Mouse (Mus musculus) liver, adult 2 months (tissue): ENCODE data around the gene Degs1. TPM values are rescaled to one million over a fixed set of nuclear protein-coding genes. Genes with fewer than 3 reads are reported as not detected.
"Not testable (repeated sequence)": the region's sequence is repeated elsewhere in the genome, so short reads cannot be mapped to it uniquely, and the experiment has no call there.

ENCODE experiments used
- DNase-seq: peaks from one replicate; pipeline ENCODE4 v3.0.0-alpha.2; 2011; ENCODE audit warnings: low read depth, low spot score; ENCODE audit errors: extremely low read depth
- H3K27ac ChIP-seq: fragments of 200-500 bp; replicated peaks from 2 replicates; pipeline ENCODE4 v1.5.1; 2012; ENCODE audit warnings: low read depth, mild to moderate bottlenecking, control low read depth, inconsistent platforms, low read length; ENCODE audit not compliant: insufficient read depth
- H3K27me3 ChIP-seq: fragments of 200-500 bp; 2 replicates; pipeline ENCODE4 v1.6.1; 2012; ENCODE audit warnings: mild to moderate bottlenecking, moderate library complexity, low read length, inconsistent platforms; ENCODE audit not compliant: control insufficient read depth, insufficient read depth
- H3K36me3 ChIP-seq: fragments of 200-500 bp; 2 replicates; pipeline ENCODE4 v1.6.1; 2012; ENCODE audit warnings: low read length, inconsistent platforms; ENCODE audit not compliant: control insufficient read depth, insufficient read depth
- H3K4me1 ChIP-seq: fragments of 200-500 bp; 2 replicates; pipeline ENCODE4 v1.6.1; 2011; ENCODE audit warnings: low read length; ENCODE audit not compliant: control insufficient read depth, insufficient read depth
- H3K4me3 ChIP-seq: fragments of 200-500 bp; 2 replicates; pipeline ENCODE4 v1.5.1; 2011; ENCODE audit warnings: low read depth, mild to moderate bottlenecking, control low read depth, low read length, moderate library complexity; ENCODE audit not compliant: insufficient read depth
- H3K79me2 ChIP-seq: fragments of 200-500 bp; 2 replicates; pipeline ENCODE4 v1.6.1; 2012; ENCODE audit warnings: inconsistent platforms, mild to moderate bottlenecking, low read length, moderate library complexity; ENCODE audit not compliant: control insufficient read depth, insufficient read depth
- H3K9ac ChIP-seq: fragments of 200-500 bp; 2 replicates; pipeline ENCODE4 v1.6.1; 2012; ENCODE audit warnings: low read depth, mild to moderate bottlenecking, control low read depth, inconsistent platforms, low read length
- CTCF ChIP-seq: fragments of 200-500 bp; IDR thresholded peaks from 2 replicates; pipeline ENCODE4 v1.5.1; 2011; ENCODE audit warnings: low read depth, low read length, control low read depth
- POLR2A ChIP-seq: fragments of 200-500 bp; IDR thresholded peaks from 2 replicates; pipeline ENCODE4 v1.6.1; 2011; ENCODE audit warnings: low read length, control low read depth; ENCODE audit not compliant: insufficient read depth; ENCODE audit errors: extremely low read depth
- WGBS: fragments of 180-500 bp; shearing (Covaris S2); methylation state at CpG from one replicate; pipeline ENCODE4 v1.1.7; 2018; 5-methylcytosine and 5-hydroxymethylcytosine counted together
- polyA plus RNA-seq: library from polyadenylated mRNA; depleted of rRNA; stranded (reverse); fragments of >200 nt; gene quantifications from 2 replicates; pipeline ENCODE4 v1.2.3, GENCODE M21; 2012
- total RNA-seq: library from RNA; depleted of rRNA; stranded (reverse); fragments of >200 nt; gene quantifications from 2 replicates; pipeline ENCODE4 v1.2.3, GENCODE M21; 2014

Gene Degs1
- total and polyA plus RNA-seq, 2 experiments, result 49.3 to 57.4 TPM

- H3K27me3 ChIP-seq, result no peaks in the 10 kb centered on the region
- DNase-seq, result no peak
- H3K27ac ChIP-seq, result no peak overlapping the region
- TF ChIP-seq POLR2A (no peak), CTCF (no peak)
- H3K4me3 ChIP-seq, result no peak overlapping the region
- WGBS, result 94% methylated on average over 3 of the region's 3 CpGs
- no peaks in the 10 kb centered on the region for H3K79me2 ChIP-seq
- H3K9ac ChIP-seq, result no peak overlapping the region
- H3K36me3 ChIP-seq, result no peaks in the 10 kb centered on the region
- no peaks in the 10 kb centered on the region for H3K4me1 ChIP-seq
Measured at GRCm38 (mm10) chr1:182297246-182297645, 14.6 kb upstream of the Degs1 start.

GRCm38 (mm10) chr1:182296816-182297215 lies 14.2 kb upstream of the Degs1 start:
- no peaks in the 10 kb centered on the region for H3K36me3 ChIP-seq
- TF ChIP-seq CTCF (no peak), POLR2A (no peak)
- no peak for DNase-seq
- no peak overlapping the region for H3K4me3 ChIP-seq
- no peaks in the 10 kb centered on the region for H3K4me1 ChIP-seq
- 90% methylated on average over 6 of the region's 6 CpGs for WGBS
- H3K79me2 ChIP-seq, result no peaks in the 10 kb centered on the region
- no peak overlapping the region for H3K27ac ChIP-seq
- H3K9ac ChIP-seq, result no peak overlapping the region
- H3K27me3 ChIP-seq, result no peaks in the 10 kb centered on the region

GRCm38 (mm10) chr1:182296141-182296540 lies 13.5 kb upstream of the Degs1 start:
- H3K27me3 ChIP-seq, result no peaks in the 10 kb centered on the region
- no peak for DNase-seq
- TF ChIP-seq CTCF (no peak), POLR2A (no peak)
- no peaks in the 10 kb centered on the region for H3K79me2 ChIP-seq
- WGBS, result 90% methylated on average over 6 of the region's 6 CpGs
- H3K27ac ChIP-seq, result no peak overlapping the region
- H3K4me3 ChIP-seq, result no peak overlapping the region
- H3K9ac ChIP-seq, result no peak overlapping the region
- no peaks in the 10 kb centered on the region for H3K4me1 ChIP-seq
- no peaks in the 10 kb centered on the region for H3K36me3 ChIP-seq

- Histone ChIP-seq H3K79me2 (no peaks in the 10 kb centered on the region), H3K4me1 (no peaks in the 10 kb centered on the region), H3K36me3 (no peaks in the 10 kb centered on the region), H3K27ac (no peak overlapping the region), H3K27me3 (no peaks in the 10 kb centered on the region), H3K4me3 (no peak overlapping the region), H3K9ac (no peak overlapping the region)
- no peak for DNase-seq
- TF ChIP-seq CTCF, result no peak
- TF ChIP-seq POLR2A, result no peak
- 32% methylated on average over 4 of the region's 4 CpGs for WGBS
Measured at GRCm38 (mm10) chr1:182292291-182292690, 9.7 kb upstream of the Degs1 start.

GRCm38 (mm10) chr1:182290741-182291140 lies 8.1 kb upstream of the Degs1 start:
- H3K4me3 ChIP-seq, H3K79me2 ChIP-seq, H3K9ac ChIP-seq, H3K4me1 ChIP-seq, H3K27ac ChIP-seq, H3K36me3 ChIP-seq, DNase-seq, H3K27me3 ChIP-seq: not testable (repeated sequence)
- WGBS, result 86% methylated on average over 3 of the region's 3 CpGs

- H3K9ac ChIP-seq, result no peak overlapping the region
- no peaks in the 10 kb centered on the region for H3K79me2 ChIP-seq
- no peak overlapping the region for H3K4me3 ChIP-seq
Measured at GRCm38 (mm10) chr1:182289781-182290180, 7.2 kb upstream of the Degs1 start.

More at GRCm38 (mm10) chr1:182289781-182290180, 7.2 kb upstream of the Degs1 start:
- no peaks in the 10 kb centered on the region for H3K36me3 ChIP-seq
- DNase-seq, result no peak
- H3K27me3 ChIP-seq, result no peaks in the 10 kb centered on the region
- no peak for TF ChIP-seq POLR2A
- TF ChIP-seq CTCF, result no peak
- H3K27ac ChIP-seq, result no peak overlapping the region
- WGBS, result 79% methylated on average over 2 of the region's 2 CpGs
- H3K4me1 ChIP-seq, result no peaks in the 10 kb centered on the region
